ENCODE assay signal across 23 mouse cellular contexts in genomic region chr17:14400960-14401359, GRCm38 (mm10).
A peak's percentile ranks its signal among the peaks of the same experiment; 100 is the strongest.
DNase-seq lines count a peak whose midpoint lies in the region; ATAC-seq lines count a peak whose summit lies in the region.
"Had no signal": no experiment of that assay in that cellular context is flagged by ENCODE, and none has a peak within 500 bp of the region (broad histone marks: within the 10 kb centered on the region; RNA-seq: fewer than 3 reads in every experiment).

No protein-coding gene starts in this region.

- H3K4me2 ChIP-seq in kidney, embryonic 15.5 days: no peak overlapping the region
- H3K4me2 ChIP-seq: hindbrain, embryonic 15.5 days had no signal

- no peaks in the 10 kb centered on the region for H3K27me3 ChIP-seq in kidney, embryonic 15.5 days
- H3K27me3 ChIP-seq in hindbrain, embryonic 10.5 days (ENCODE audit: insufficient read depth, poor library complexity, severe bottlenecking): no peaks in the 10 kb centered on the region
- H3K27me3 ChIP-seq: hindbrain, embryonic 15.5 days had no signal

- WGBS in kidney, embryonic 15.5 days: 49% methylated on average over 5 of the region's 5 CpGs
- WGBS in hindbrain, embryonic 10.5 days: 66% methylated on average over 5 of the region's 5 CpGs

- no peak overlapping the region for H3K4me3 ChIP-seq in kidney, embryonic 15.5 days (replicated peaks)
- no peak overlapping the region for H3K4me3 ChIP-seq in hindbrain, embryonic 10.5 days
- H3K4me3 ChIP-seq: heart, embryonic 10.5 days; hindbrain, embryonic 15.5 days; limb, embryonic 10.5 days had no signal

- no peak overlapping the region for H3K9ac ChIP-seq in kidney, embryonic 15.5 days
- H3K9ac ChIP-seq: hindbrain, embryonic 15.5 days had no signal

- no peaks in the 10 kb centered on the region for H3K36me3 ChIP-seq in kidney, embryonic 15.5 days
- no peaks in the 10 kb centered on the region for H3K36me3 ChIP-seq in hindbrain, embryonic 10.5 days
- H3K36me3 ChIP-seq: heart, embryonic 10.5 days; hindbrain, embryonic 15.5 days; limb, embryonic 10.5 days had no signal

- ATAC-seq in frontal cortex, adult (ENCODE audit: low TSS enrichment): peak; percentile 67; the same call in 1 of the 2 replicates
- ATAC-seq in kidney, embryonic 15.5 days (replicated peaks; ENCODE audit: low FRiP score): no peak
- ATAC-seq: activated CD4-positive, CD25-positive, alpha-beta regulatory T cell, adult 4 months; forebrain, embryonic 14.5 days had no signal

- no peak overlapping the region for H3K27ac ChIP-seq in kidney, embryonic 15.5 days
- H3K27ac ChIP-seq in hindbrain, embryonic 10.5 days: no peak overlapping the region
- H3K27ac ChIP-seq: heart, embryonic 10.5 days; hindbrain, embryonic 15.5 days; limb, embryonic 10.5 days had no signal

- H3K4me1 ChIP-seq in kidney, embryonic 15.5 days: peaks cover 8% of the 10 kb centered on the region; the same call in 1 of the 2 replicates
- peaks cover 6% of the 10 kb centered on the region; the same call in 1 of the 2 replicates for H3K4me1 ChIP-seq in hindbrain, embryonic 10.5 days (replicated peaks)
- H3K4me1 ChIP-seq: heart, embryonic 10.5 days had no signal

- no peak for DNase-seq in frontal cortex, postnatal 14 days (ENCODE audit: low spot score in 2 of 2)
- DNase-seq in kidney, postnatal 25 days: peak; percentile 14 to 57
- peak; percentile 32 for DNase-seq in brain, adult 2 months (ENCODE audit: low read depth, low spot score)
- peak; percentile 17 for DNase-seq in lung, postnatal 14 days
- no peak for DNase-seq in hindbrain, embryonic 10.5 days (ENCODE audit: low spot score)
- no peak for DNase-seq in embryo, embryonic 10.5 days (ENCODE audit: low spot score)
- DNase-seq: adrenal gland, postnatal 10 days; cerebellum, adult 2 months; cerebellum, postnatal 36 days; gastrocnemius, postnatal 10 days; heart, postnatal 4 days; liver; midbrain, embryonic 14.5 days; right cerebral cortex, postnatal 4 days; thymus, adult 2 months; thymus, postnatal 4 days had no signal

- no peaks in the 10 kb centered on the region for H3K9me3 ChIP-seq in kidney, embryonic 15.5 days (replicated peaks)
- no peaks in the 10 kb centered on the region for H3K9me3 ChIP-seq in hindbrain, embryonic 10.5 days
- H3K9me3 ChIP-seq: heart, embryonic 10.5 days; hindbrain, embryonic 15.5 days; limb, embryonic 10.5 days had no signal

Comparison
In these comparisons a context has a peak if more than half of its experiments do, and no peak if none do; other contexts are left out.
1. DNase-seq: peak in kidney, postnatal 25 days (2 of 2), brain, adult 2 months (single experiment) and lung, postnatal 14 days (single experiment); none in frontal cortex, postnatal 14 days (0 of 2), hindbrain, embryonic 10.5 days (single experiment) and embryo, embryonic 10.5 days (single experiment).